In the genomic region with DNA sequence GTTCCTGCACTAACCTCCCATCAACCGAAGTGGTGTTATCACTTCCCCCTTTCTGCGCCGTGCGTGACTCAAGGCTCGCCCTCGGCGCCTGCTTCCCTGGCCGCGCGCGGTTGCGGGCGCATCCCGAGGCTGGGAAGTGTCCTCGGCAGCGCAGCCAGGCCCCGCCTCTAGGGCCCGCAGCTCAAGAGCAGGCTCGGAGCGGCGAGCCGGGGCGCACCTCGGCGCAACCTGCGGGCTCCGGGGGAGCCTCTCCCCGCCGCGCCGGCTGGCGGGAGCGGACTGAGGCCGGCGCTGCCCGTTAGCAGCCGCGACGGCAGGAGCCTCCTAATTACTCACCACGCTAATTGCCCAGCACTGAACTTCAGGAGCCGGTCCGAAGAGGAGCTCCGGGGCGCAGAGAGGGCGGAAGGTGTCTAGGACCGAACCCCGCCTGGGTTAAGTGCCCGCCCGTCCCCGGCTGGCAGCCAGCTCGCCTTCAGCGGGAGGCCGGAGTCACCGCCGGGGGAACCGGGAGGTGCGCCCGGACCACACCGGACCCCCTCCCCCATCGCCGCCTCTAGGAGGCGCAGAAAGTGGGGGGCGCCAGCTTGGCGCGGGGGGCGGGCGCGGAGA, we compare ENCODE assay signal across 9 mouse cellular contexts. TPM values are rescaled to one million over a fixed set of nuclear protein-coding genes. Genes with fewer than 3 reads are reported as not detected.
DNase-seq lines count a peak whose midpoint lies in the region; ATAC-seq and TF ChIP-seq lines count a peak whose summit lies in the region.
"Had no signal": no experiment of that assay in that cellular context is flagged by ENCODE, and none has a peak within 500 bp of the region (broad histone marks: within the 10 kb centered on the region; RNA-seq: fewer than 3 reads in every experiment).

A gene (plus strand): TSS at position 391 of the 612 bp plus-strand sequence.

- WGBS in forebrain, embryonic 10.5 days: under 1% methylated on average over 68 of the region's 68 CpGs
- WGBS in hindbrain, embryonic 10.5 days: under 1% methylated on average over 68 of the region's 68 CpGs
- WGBS in midbrain, embryonic 11.5 days: under 1% methylated on average over 68 of the region's 68 CpGs

- H3K27ac ChIP-seq in forebrain, embryonic 10.5 days: peak within 1 kb of the TSS; percentile 81
- H3K27ac ChIP-seq in hindbrain, embryonic 10.5 days: peak within 1 kb of the TSS; percentile 84
- H3K27ac ChIP-seq in midbrain, embryonic 11.5 days (ENCODE audit: low read depth, low read length): no peak within 1 kb of the TSS

- intact Hi-C loops in left cerebral cortex, postnatal 14 days (cut with DNase I): no loop called here

- peak within 1 kb of the TSS; percentile 71 for H3K9ac ChIP-seq in midbrain, embryonic 11.5 days (ENCODE audit: low read length)

- in situ Hi-C loops in Patski (cut with MboI; ENCODE audit: low pct_unique_long_range_greater_than_20kb): no loop called here

- ATAC-seq in Patski: peak; percentile 55
- ATAC-seq in midbrain, embryonic 11.5 days (ENCODE audit: low FRiP score): peak; percentile 67

- H3K4me3 ChIP-seq in forebrain, embryonic 10.5 days: peak within 1 kb of the TSS; percentile 72
- peak within 1 kb of the TSS; percentile 64 for H3K4me3 ChIP-seq in hindbrain, embryonic 10.5 days
- H3K4me3 ChIP-seq in midbrain, embryonic 11.5 days (ENCODE audit: low read depth, low read length): peak within 1 kb of the TSS; percentile 58
- H3K4me3 ChIP-seq: myocyte had no signal

- no peak for TF ChIP-seq CTCF in Patski (IDR thresholded peaks at IDR 0.05)

- peak within 1 kb of the TSS; percentile 99 for H3K4me2 ChIP-seq in midbrain, embryonic 11.5 days

- H3K36me3 ChIP-seq in forebrain, embryonic 10.5 days (replicated peaks): no peaks in the 10 kb centered on the region
- H3K36me3 ChIP-seq in hindbrain, embryonic 10.5 days: no peaks in the 10 kb centered on the region
- no peaks in the 10 kb centered on the region for H3K36me3 ChIP-seq in midbrain, embryonic 11.5 days (ENCODE audit: control insufficient read depth, insufficient read depth, low read length)

- H3K9me3 ChIP-seq in forebrain, embryonic 10.5 days: no peaks in the 10 kb centered on the region
- no peaks in the 10 kb centered on the region for H3K9me3 ChIP-seq in hindbrain, embryonic 10.5 days
- H3K9me3 ChIP-seq in midbrain, embryonic 11.5 days (ENCODE audit: control insufficient read depth, low read length): no peaks in the 10 kb centered on the region

- CTCF ChIA-PET in Patski (lab: Charles Lee): no interaction called here

- peaks cover 32% of the 10 kb centered on the region for H3K4me1 ChIP-seq in forebrain, embryonic 10.5 days
- H3K4me1 ChIP-seq in hindbrain, embryonic 10.5 days (replicated peaks): peaks cover 34% of the 10 kb centered on the region
- peaks cover 2% of the 10 kb centered on the region; the same call in 1 of the 2 replicates for H3K4me1 ChIP-seq in midbrain, embryonic 11.5 days (ENCODE audit: control insufficient read depth, insufficient read depth, low read length)

- POLR2A ChIA-PET in Patski (lab: Charles Lee): no interaction called here

- peak; percentile 35 to 49 for DNase-seq in cerebellum, postnatal 25 days
- no peak for DNase-seq in cerebellum, adult 11 months
- no peak for DNase-seq in Patski (ENCODE audit: low read depth, low spot score)
- DNase-seq in forebrain, embryonic 10.5 days (ENCODE audit: extremely low spot score, low spot score): peak; percentile 52
- peak; percentile 62 for DNase-seq in hindbrain, embryonic 10.5 days (ENCODE audit: low spot score)
- DNase-seq in left cerebral cortex, postnatal 14 days (ENCODE audit: low spot score in 2 of 2): no peak
- DNase-seq in midbrain, embryonic 11.5 days (ENCODE audit: low spot score, missing footprints): peak; percentile 97
- peak; percentile 61 for DNase-seq in testis, postnatal 10 days (ENCODE audit: low spot score)

- peaks cover 57% of the 10 kb centered on the region for H3K27me3 ChIP-seq in Patski
- H3K27me3 ChIP-seq in forebrain, embryonic 10.5 days (ENCODE audit: poor library complexity, severe bottlenecking): peaks cover 98% of the 10 kb centered on the region
- peaks cover 94% of the 10 kb centered on the region for H3K27me3 ChIP-seq in hindbrain, embryonic 10.5 days (ENCODE audit: insufficient read depth, poor library complexity, severe bottlenecking)
- H3K27me3 ChIP-seq in midbrain, embryonic 11.5 days (ENCODE audit: control insufficient read depth, insufficient read depth, low read length): peaks cover 24% of the 10 kb centered on the region

RNA-seq across cellular contexts. Expression of the gene that starts here (rescaled TPM):
- polyA plus RNA-seq in Patski (2021): 17.6 TPM
- polyA plus RNA-seq in forebrain, embryonic 10.5 days (2016; fragmentation: Nextera tagmentation; extraction: Ambion mirVana): 9.0 and 9.9 TPM in 2 replicates
- polyA plus RNA-seq in hindbrain, embryonic 10.5 days (2016; fragmentation: Nextera tagmentation; extraction: Ambion mirVana): 8.8 and 17.4 TPM in 2 replicates
- total RNA-seq in left cerebral cortex, postnatal 14 days (2021): 10 to 100 TPM; 60.7 to 70.5 TPM
- 15.7 and 17.0 TPM in 2 replicates for polyA plus RNA-seq in midbrain, embryonic 11.5 days (2014; fragmentation: Nextera tagmentation; extraction: Ambion mirVana)

Comparison
In these comparisons a context has a peak if more than half of its experiments do, and no peak if none do; other contexts are left out.
1. DNase-seq: peak in cerebellum, postnatal 25 days (2 of 2), forebrain, embryonic 10.5 days (single experiment), hindbrain, embryonic 10.5 days (single experiment), midbrain, embryonic 11.5 days (single experiment) and testis, postnatal 10 days (single experiment); none in cerebellum, adult 11 months (single experiment), Patski (single experiment) and left cerebral cortex, postnatal 14 days (0 of 2).
2. Peak in every context shown above with its lines, with median percentiles within 50 percentile points of each other: H3K4me3 ChIP-seq.